Mouse (Mus musculus) gastrocnemius, adult 2 months (tissue): Measurements from ENCODE around the gene Zfp710. TPM values are rescaled to one million over a fixed set of nuclear protein-coding genes. Genes with fewer than 3 reads are reported as not detected.
"Not testable (repeated sequence)": the region's sequence is repeated elsewhere in the genome, so short reads cannot be mapped to it uniquely, and the experiment has no call there.

Experiments used
- DNase-seq: peaks from one replicate; pipeline ENCODE4 v3.0.0; 2022
- H3K27ac ChIP-seq: fragments of 200-600 bp; 2 replicates; pipeline ENCODE4 v1.8.1; 2022; ENCODE audit warnings: mild to moderate bottlenecking
- H3K4me3 ChIP-seq: fragments of 200-600 bp; 2 replicates; pipeline ENCODE4 v1.8.1; 2022; ENCODE audit warnings: mild to moderate bottlenecking, moderate library complexity
- CTCF ChIP-seq: fragments of 200-600 bp; IDR thresholded peaks from 2 replicates; pipeline ENCODE4 v1.8.1; 2022; ENCODE audit warnings: antibody characterized with exemption, mild to moderate bottlenecking, moderate library complexity
- intact Hi-C: fragments of 180-260 bp; cut with DNase I; formaldehyde crosslinking; loops from one replicate; pipeline ENCODE4 v1.15.1; 2025
- total RNA-seq, 2 experiments: library from RNA; stranded (reverse); gene quantifications; 2 replicates each; pipeline ENCODE4 v1.2.3; 2021

Zfp710 gene
- total RNA-seq, 2 experiments from 2014 or later = 21.5 to 37.5 TPM

DNA sequence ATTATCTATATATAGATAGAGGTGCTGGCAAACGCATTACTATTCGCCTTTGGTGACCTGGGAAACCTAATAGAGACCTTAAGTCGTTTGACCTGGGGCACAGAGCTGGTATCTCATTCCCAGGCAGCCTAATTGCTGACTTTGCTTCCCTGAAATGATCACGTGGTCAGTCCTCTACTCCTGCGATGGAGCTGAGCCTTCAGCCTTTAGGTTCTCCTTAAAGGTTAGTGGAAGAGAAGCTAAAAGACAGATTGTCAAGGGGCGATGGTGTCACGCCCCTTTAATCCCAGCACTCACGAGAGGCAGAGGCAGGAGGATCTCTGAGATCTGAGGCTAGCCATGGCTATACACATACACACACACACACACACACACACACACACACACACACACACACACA lies 5.9 kb downstream of the Zfp710 start:
- DNase-seq = no peak
- Histone ChIP-seq H3K27ac (peak overlapping the region; percentile 88), H3K4me3 (no peak overlapping the region)
- intact Hi-C loops = no loop called here
- no peak for TF ChIP-seq CTCF

- intact Hi-C loops = no loop called here
- Histone ChIP-seq H3K27ac (peak overlapping the region; percentile 88), H3K4me3 (peak overlapping the region; percentile 7; the same call in 1 of the 2 replicates)
- DNase-seq = no peak
- TF ChIP-seq CTCF = no peak
Observed at GRCm38 (mm10) chr7:80030987-80031386, 6.4 kb downstream of the Zfp710 start.

DNA sequence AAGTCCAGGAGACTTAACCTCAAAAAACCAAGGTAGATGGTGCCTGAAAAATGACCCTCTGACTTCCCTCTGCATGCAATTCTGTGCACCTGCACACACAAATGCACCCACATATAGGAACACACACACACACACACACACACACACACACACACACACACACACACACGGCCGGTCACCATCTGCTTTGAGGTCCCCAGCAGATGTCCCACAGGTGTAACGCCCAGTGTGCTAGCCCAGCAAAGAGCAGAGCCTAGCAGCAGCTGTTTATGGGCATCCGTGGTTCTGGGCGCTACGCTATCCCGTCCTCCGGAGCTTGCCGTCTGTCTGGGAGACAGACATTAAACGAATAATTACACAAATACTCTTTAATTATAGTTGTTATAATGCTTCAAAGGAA lies 6.9 kb downstream of the Zfp710 start:
- DNase-seq = peak; percentile 50
- peak overlapping the region; percentile 32 for H3K4me3 ChIP-seq
- intact Hi-C loops = no loop called here
- H3K27ac ChIP-seq = peak overlapping the region; percentile 88
- no peak for TF ChIP-seq CTCF

DNA sequence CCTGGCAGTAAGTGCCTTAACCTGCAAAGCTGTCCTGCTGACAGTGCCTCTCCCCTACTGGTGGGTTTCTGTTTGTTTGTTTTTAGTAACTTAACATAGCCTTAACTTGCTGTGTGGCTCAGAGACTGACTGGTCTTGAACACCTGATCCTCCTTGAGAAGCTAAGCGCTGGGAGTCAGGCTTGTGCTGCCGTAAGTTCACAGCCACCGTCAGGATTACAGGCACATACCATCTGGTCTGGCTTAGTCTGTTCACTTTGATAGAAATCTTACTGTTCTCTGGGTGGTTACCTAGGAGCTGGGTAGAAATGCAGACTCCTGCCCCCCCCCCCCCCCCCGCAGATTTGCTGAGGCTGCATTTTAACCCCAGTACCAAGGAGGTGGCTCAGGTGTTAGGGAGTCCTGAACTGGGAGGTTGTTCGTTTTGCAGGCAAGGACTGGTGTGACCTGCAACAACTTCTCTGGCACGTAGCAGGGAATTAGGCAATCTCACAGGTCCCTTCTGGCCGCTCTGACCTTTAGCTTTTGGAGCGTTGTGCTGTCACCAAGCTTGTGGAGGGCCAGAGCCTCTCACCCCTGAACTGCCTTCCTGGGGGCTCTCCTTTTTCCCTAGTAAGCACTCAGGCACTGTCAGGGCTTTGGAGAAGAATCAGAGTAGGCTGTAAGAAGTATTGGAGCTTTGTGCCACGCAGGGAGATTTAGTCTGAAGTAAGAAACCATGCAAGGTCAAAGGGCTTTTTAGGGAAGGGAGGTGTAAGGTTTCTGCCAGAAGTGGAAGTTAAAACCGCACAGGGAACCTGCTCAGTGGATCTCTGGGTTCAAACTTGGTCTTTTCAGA lies 7.8 kb downstream of the Zfp710 start:
- TF ChIP-seq CTCF = no peak
- Histone ChIP-seq H3K27ac (peak overlapping the region; percentile 88), H3K4me3 (peak overlapping the region; percentile 51)
- intact Hi-C loops = no loop called here
- peak; percentile 79 for DNase-seq

GRCm38 (mm10) chr7:80033064-80033717 lies 8.6 kb downstream of the Zfp710 start:
- intact Hi-C loops = no loop called here
- no peak for DNase-seq
- no peak for TF ChIP-seq CTCF
- peak overlapping the region; percentile 88 for H3K27ac ChIP-seq
- peak overlapping the region; percentile 51 for H3K4me3 ChIP-seq

DNA sequence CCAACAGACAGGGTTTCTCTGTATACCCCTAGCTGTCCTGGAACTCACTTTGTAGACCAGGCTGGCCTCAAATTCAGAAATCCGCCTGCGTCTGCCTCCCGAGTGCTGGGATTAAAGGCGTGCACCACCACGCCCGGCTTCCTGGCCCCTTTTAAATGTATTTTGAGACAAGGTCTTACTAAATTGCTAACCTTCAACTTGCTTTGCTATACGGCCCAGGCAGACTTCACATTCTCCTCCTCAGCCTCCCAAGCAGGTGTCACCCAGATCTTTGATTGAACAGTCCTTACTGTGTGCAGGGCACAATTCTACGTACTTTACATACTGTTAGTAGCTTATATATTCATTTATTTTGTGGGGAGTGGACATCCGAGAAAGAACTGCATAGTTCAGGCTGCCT lies 9.2 kb downstream of the Zfp710 start:
- no peak for TF ChIP-seq CTCF
- Histone ChIP-seq H3K27ac (peak overlapping the region; percentile 88), H3K4me3 (peak overlapping the region; percentile 51)
- DNase-seq = no peak
- intact Hi-C loops = no loop called here

DNA sequence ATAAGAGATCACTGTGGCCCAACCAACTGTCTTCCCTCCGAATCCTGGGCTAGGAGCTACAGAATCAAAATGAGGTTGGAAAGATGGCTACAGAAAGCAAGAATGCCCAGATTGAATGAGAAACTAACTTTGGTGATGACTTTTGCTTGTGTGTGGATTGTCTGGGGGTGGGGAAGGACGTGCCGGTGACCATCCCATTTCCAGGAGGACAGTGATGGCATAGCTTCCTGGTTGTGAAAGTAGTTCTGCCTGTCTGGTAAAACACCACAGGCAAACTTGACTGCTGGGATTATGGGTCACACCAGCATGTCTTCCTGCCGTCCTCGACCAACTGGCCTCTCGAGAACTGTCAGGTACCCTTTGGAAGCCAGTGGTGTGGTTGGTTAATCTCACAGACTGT lies 10.5 kb downstream of the Zfp710 start:
- TF ChIP-seq CTCF = no peak
- DNase-seq = no peak
- Histone ChIP-seq H3K4me3 (no peak overlapping the region), H3K27ac (peak overlapping the region; percentile 88)
- intact Hi-C loops = no loop called here

GRCm38 (mm10) chr7:80035748-80036147 lies 11.1 kb downstream of the Zfp710 start:
- peak; percentile 85 for DNase-seq
- intact Hi-C loops = no loop called here
- peak overlapping the region; percentile 88 for H3K27ac ChIP-seq
- no peak for TF ChIP-seq CTCF
- no peak overlapping the region for H3K4me3 ChIP-seq

GRCm38 (mm10) chr7:80039699-80040098 lies 15.1 kb downstream of the Zfp710 start:
- H3K27ac ChIP-seq = no peak overlapping the region
- no peak for TF ChIP-seq CTCF
- intact Hi-C loops = no loop called here
- no peak overlapping the region for H3K4me3 ChIP-seq
- DNase-seq = no peak

DNA sequence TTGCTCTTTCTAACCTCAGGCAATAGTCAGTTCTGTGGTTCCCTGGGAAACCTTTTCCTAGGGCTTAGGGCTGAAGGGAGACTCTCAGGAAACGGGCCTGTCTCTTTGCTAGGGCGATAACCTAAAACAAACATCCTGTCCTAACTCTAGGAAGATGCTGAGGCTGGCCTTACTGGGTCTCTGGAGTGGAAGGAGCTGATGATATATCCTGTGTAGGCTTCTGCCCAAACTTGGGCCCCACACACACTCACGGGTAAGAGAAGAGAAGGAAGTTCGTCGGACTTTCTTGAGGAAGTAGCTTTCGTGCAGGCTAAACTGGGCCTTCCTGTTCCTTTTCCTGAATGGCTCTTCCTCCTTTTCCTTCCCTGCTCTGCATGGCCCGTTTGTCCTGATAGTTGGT lies 19.6 kb downstream of the Zfp710 start:
- Histone ChIP-seq H3K27ac (peak overlapping the region; percentile 66), H3K4me3 (no peak overlapping the region)
- intact Hi-C loops = no loop called here
- no peak for TF ChIP-seq CTCF
- no peak for DNase-seq

DNA sequence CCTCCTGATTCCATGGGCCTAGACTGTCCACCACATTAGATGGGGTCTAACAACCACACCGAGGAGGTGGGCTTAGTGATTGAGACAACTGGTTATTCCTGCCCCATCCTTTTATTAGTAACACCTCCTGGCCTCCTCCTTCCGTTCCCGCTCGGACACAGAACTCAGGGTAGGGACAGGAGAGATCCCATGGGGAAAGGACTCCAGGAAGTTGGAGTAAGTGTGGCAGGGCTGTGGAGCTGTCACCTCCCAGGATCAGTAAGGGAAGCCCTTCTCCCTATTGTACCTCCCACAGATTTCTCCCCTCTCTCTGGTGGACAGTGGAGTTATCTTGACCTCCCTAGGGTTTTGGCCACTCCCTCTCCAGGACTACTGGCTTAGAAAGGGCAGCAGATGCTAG lies 22.4 kb downstream of the Zfp710 start:
- Histone ChIP-seq H3K27ac (no peak overlapping the region; the same call in 1 of the 2 replicates), H3K4me3 (no peak overlapping the region)
- intact Hi-C loops = no loop called here
- no peak for DNase-seq
- TF ChIP-seq CTCF = no peak

DNA sequence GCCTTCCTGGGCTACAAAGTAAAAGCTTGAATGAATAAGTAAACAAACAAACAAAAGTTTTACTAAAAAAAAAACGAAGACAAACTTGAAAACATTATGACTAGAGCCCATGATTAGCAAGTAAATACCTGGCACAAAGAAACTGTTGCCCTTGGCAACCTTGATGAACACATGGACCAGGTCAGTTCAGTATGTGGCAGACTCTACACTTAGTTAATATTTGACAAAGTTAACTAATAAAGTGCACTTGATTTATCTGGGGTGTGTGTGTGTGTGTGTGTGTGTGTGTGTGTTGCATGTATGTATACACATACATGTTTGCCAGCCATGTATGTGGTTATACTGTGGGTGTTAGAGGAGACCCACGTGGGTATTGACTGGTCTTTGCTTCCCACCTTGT lies 25.1 kb downstream of the Zfp710 start:
- Histone ChIP-seq H3K27ac (no peak overlapping the region; the same call in 1 of the 2 replicates), H3K4me3 (no peak overlapping the region)
- TF ChIP-seq CTCF = no peak
- no peak for DNase-seq
- intact Hi-C loops = no loop called here

- intact Hi-C loops = not testable (repeated sequence)
Observed at GRCm38 (mm10) chr7:80050382-80050781, 25.8 kb downstream of the Zfp710 start.

More at GRCm38 (mm10) chr7:80050382-80050781, 25.8 kb downstream of the Zfp710 start:
- H3K27ac ChIP-seq, DNase-seq, H3K4me3 ChIP-seq: not testable (repeated sequence)
- TF ChIP-seq CTCF = peak; percentile 26; the same call in 1 of the 2 replicates
